Comparison of ENCODE assay signal across 8 mouse cellular contexts in genomic region chr11:29808173-29808980, GRCm38 (mm10). TPM values are rescaled to one million over a fixed set of nuclear protein-coding genes. Genes with fewer than 3 reads are reported as not detected.
DNase-seq lines count a peak whose midpoint lies in the region; ATAC-seq lines count a peak whose summit lies in the region.

No protein-coding gene starts in this region.

- H3K27me3 ChIP-seq in embryonic facial prominence, embryonic 14.5 days (replicated peaks; ENCODE audit: control insufficient read depth, insufficient read depth, low read length) = no peaks in the 10 kb centered on the region
- no peaks in the 10 kb centered on the region for H3K27me3 ChIP-seq in embryonic facial prominence, embryonic 10.5 days (replicated peaks; ENCODE audit: low read depth, poor library complexity, severe bottlenecking)
- H3K27me3 ChIP-seq in heart, embryonic 14.5 days (ENCODE audit: control insufficient read depth, insufficient read depth, low read length) = no peaks in the 10 kb centered on the region
- no peaks in the 10 kb centered on the region for H3K27me3 ChIP-seq in liver, embryonic 15.5 days

- DNase-seq in embryonic facial prominence, embryonic 14.5 days (ENCODE audit: low spot score) = peak; percentile 75
- DNase-seq in embryonic facial prominence, embryonic 10.5 days (ENCODE audit: low spot score) = no peak
- peak; percentile 13 for DNase-seq in urinary bladder, postnatal 14 days (ENCODE audit: low spot score)
- no peak for DNase-seq in urinary bladder, adult 2 months (ENCODE audit: low spot score)
- DNase-seq in skeletal muscle tissue, adult 2 months (ENCODE audit: low read depth, low spot score) = peak; percentile 95
- DNase-seq in yolk sac, embryonic 10.5 days (ENCODE audit: low spot score) = no peak

- no peak overlapping the region for H3K4me2 ChIP-seq in embryonic facial prominence, embryonic 14.5 days (ENCODE audit: low read depth, low read length)
- H3K4me2 ChIP-seq in heart, embryonic 14.5 days (ENCODE audit: low read length) = 0 out of 2 replicates have a peak overlapping the region, but pooled peaks have one; percentile 1
- H3K4me2 ChIP-seq in liver, embryonic 15.5 days = peak overlapping the region; percentile 14; the same call in 1 of the 2 replicates

- no peaks in the 10 kb centered on the region for H3K9me3 ChIP-seq in embryonic facial prominence, embryonic 14.5 days (ENCODE audit: control insufficient read depth, low read length)
- H3K9me3 ChIP-seq in embryonic facial prominence, embryonic 10.5 days = no peaks in the 10 kb centered on the region
- H3K9me3 ChIP-seq in heart, embryonic 14.5 days (ENCODE audit: control insufficient read depth, low read length) = no peaks in the 10 kb centered on the region
- H3K9me3 ChIP-seq in liver, embryonic 15.5 days (replicated peaks) = no peaks in the 10 kb centered on the region

- WGBS in embryonic facial prominence, embryonic 14.5 days = 55% methylated on average over 9 of the region's 9 CpGs
- 73% methylated on average over 9 of the region's 9 CpGs for WGBS in embryonic facial prominence, embryonic 10.5 days
- WGBS in heart, embryonic 14.5 days = 24% methylated on average over 9 of the region's 9 CpGs
- WGBS in liver, embryonic 15.5 days (ENCODE audit: insufficient replicate concordance) = 25% methylated on average over 9 of the region's 9 CpGs

- peak; percentile 88 for ATAC-seq in embryonic facial prominence, embryonic 14.5 days (ENCODE audit: low read depth)
- peak; percentile 47; the same call in 1 of the 2 replicates for ATAC-seq in heart, embryonic 14.5 days (ENCODE audit: insufficient number of reproducible peaks, insufficient read depth, low FRiP score, low read depth)
- peak; percentile 68 for ATAC-seq in liver, embryonic 15.5 days (ENCODE audit: insufficient read depth)

- H3K9ac ChIP-seq in embryonic facial prominence, embryonic 14.5 days (ENCODE audit: low read depth, low read length) = no peak overlapping the region
- H3K9ac ChIP-seq in heart, embryonic 14.5 days (ENCODE audit: low read length) = no peak overlapping the region
- no peak overlapping the region for H3K9ac ChIP-seq in liver, embryonic 15.5 days

- no peaks in the 10 kb centered on the region for H3K4me1 ChIP-seq in embryonic facial prominence, embryonic 14.5 days (ENCODE audit: control insufficient read depth, insufficient read depth, low read length)
- H3K4me1 ChIP-seq in embryonic facial prominence, embryonic 10.5 days = no peaks in the 10 kb centered on the region
- H3K4me1 ChIP-seq in heart, embryonic 14.5 days (ENCODE audit: control insufficient read depth in 2 of 2, insufficient read depth in 2 of 2, low read length in 2 of 2) = peaks cover 9 to 27% of the 10 kb centered on the region in 2 experiments
- peaks cover 23% of the 10 kb centered on the region for H3K4me1 ChIP-seq in liver, embryonic 15.5 days (replicated peaks)

- H3K27ac ChIP-seq in embryonic facial prominence, embryonic 14.5 days (replicated peaks; ENCODE audit: low read depth, low read length) = peak overlapping the region; percentile 44; the same call in 1 of the 2 replicates
- H3K27ac ChIP-seq in embryonic facial prominence, embryonic 10.5 days (replicated peaks) = no peak overlapping the region
- peak overlapping the region; percentile 68 to 71 for H3K27ac ChIP-seq in heart, embryonic 14.5 days (replicated peaks in 1 of 2; ENCODE audit: control insufficient read depth in 1 of 2, insufficient read depth in 1 of 2, low read depth in 2 of 2, low read length in 2 of 2)
- H3K27ac ChIP-seq in liver, embryonic 15.5 days (replicated peaks) = peak overlapping the region; percentile 24; the same call in 1 of the 2 replicates

- H3K4me3 ChIP-seq in embryonic facial prominence, embryonic 14.5 days (ENCODE audit: low read depth, low read length) = no peak overlapping the region
- H3K4me3 ChIP-seq in embryonic facial prominence, embryonic 10.5 days = no peak overlapping the region
- no peak overlapping the region for H3K4me3 ChIP-seq in heart, embryonic 14.5 days (ENCODE audit: control insufficient read depth in 1 of 2, insufficient read depth in 1 of 2, low read depth in 1 of 2, low read length in 2 of 2)
- no peak overlapping the region for H3K4me3 ChIP-seq in liver, embryonic 15.5 days (replicated peaks)

- no peaks in the 10 kb centered on the region for H3K36me3 ChIP-seq in embryonic facial prominence, embryonic 14.5 days (ENCODE audit: control insufficient read depth, insufficient read depth, low read length)
- H3K36me3 ChIP-seq in embryonic facial prominence, embryonic 10.5 days (replicated peaks) = no peaks in the 10 kb centered on the region
- H3K36me3 ChIP-seq in heart, embryonic 14.5 days (ENCODE audit: control insufficient read depth, insufficient read depth, low read length) = no peaks in the 10 kb centered on the region
- no peaks in the 10 kb centered on the region for H3K36me3 ChIP-seq in liver, embryonic 15.5 days (replicated peaks)

RNA-seq across cellular contexts. Expression of gene 4931440F15Rik, which starts 17.1 kb away (rescaled TPM):
- polyA plus RNA-seq in embryonic facial prominence, embryonic 14.5 days (2014; fragmentation: Nextera tagmentation; extraction: Ambion mirVana) = 0.16 and 0.39 TPM in 2 replicates
- 0.15 TPM in 2 replicates for polyA plus RNA-seq in embryonic facial prominence, embryonic 10.5 days (2016; fragmentation: Nextera tagmentation; extraction: Ambion mirVana)
- 0.04 and 0.15 TPM in 2 replicates for polyA plus RNA-seq in urinary bladder, adult 2 months (2012; rRNA removed)
- polyA plus RNA-seq in heart, embryonic 14.5 days (2014; fragmentation: Nextera tagmentation; extraction: Ambion mirVana) = 0.13 and 0.20 TPM in 2 replicates
- polyA plus RNA-seq in liver, embryonic 15.5 days (2015; fragmentation: Nextera tagmentation; extraction: Ambion mirVana) = 0.14 and 0.28 TPM in 2 replicates

Comparison
In these comparisons a context has a peak if more than half of its experiments do, and no peak if none do; other contexts are left out.
1. DNase-seq: peak in embryonic facial prominence, embryonic 14.5 days (single experiment), urinary bladder, postnatal 14 days (single experiment) and skeletal muscle tissue, adult 2 months (single experiment); none in embryonic facial prominence, embryonic 10.5 days (single experiment), urinary bladder, adult 2 months (single experiment) and yolk sac, embryonic 10.5 days (single experiment).
2. Peak in every context shown above with its lines, with median percentiles within 50 percentile points of each other: ATAC-seq.